15 mouse cellular contexts compared by ENCODE assay signal in the genomic region with DNA sequence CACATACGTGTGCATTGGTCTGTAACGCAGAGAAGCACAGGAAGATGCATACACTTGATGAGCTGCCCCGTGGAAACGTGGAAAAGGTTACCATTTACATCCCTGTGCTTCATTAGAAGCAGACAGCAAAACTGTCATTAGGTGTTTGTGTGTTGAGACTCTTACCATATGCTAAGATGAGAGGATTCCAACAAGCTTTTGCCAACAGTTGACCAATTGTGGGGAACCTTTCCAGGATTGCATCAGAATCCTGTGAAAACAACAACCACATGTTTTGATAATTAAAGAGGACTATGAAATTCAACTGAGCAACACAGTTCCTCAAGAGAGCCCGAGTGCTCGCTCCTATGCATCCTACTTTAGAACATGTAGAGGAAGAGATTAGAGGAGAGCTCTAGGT.
DNase-seq lines count a peak whose midpoint lies in the region; ATAC-seq and TF ChIP-seq lines count a peak whose summit lies in the region.
"Had no signal": no experiment of that assay in that cellular context is flagged by ENCODE, and none has a peak within 500 bp of the region (broad histone marks: within the 10 kb centered on the region; RNA-seq: fewer than 3 reads in every experiment).

No protein-coding gene starts in this region.

- 68% methylated on average over 6 of the region's 6 CpGs for WGBS in lung, postnatal 0 days

- peak; percentile 71 for TF ChIP-seq EP300 in lung, postnatal 0 days (IDR thresholded peaks at IDR 0.05)

- H3K9me3 ChIP-seq in lung, postnatal 0 days (ENCODE audit: low read length) = no peaks in the 10 kb centered on the region
- H3K9me3 ChIP-seq: embryonic facial prominence, embryonic 13.5 days; forebrain, embryonic 12.5 days; hindbrain, embryonic 12.5 days; limb, embryonic 15.5 days had no signal

- H3K4me2 ChIP-seq in lung, postnatal 0 days (replicated peaks; ENCODE audit: low read depth, low read length) = no peak overlapping the region
- H3K4me2 ChIP-seq: embryonic facial prominence, embryonic 13.5 days; forebrain, embryonic 12.5 days; hindbrain, embryonic 12.5 days; limb, embryonic 15.5 days had no signal

- H3K9ac ChIP-seq in lung, postnatal 0 days (replicated peaks; ENCODE audit: low read depth) = no peak overlapping the region
- H3K9ac ChIP-seq: embryonic facial prominence, embryonic 13.5 days; forebrain, embryonic 12.5 days; hindbrain, embryonic 12.5 days; limb, embryonic 15.5 days had no signal

- H3K4me1 ChIP-seq in lung, postnatal 0 days (ENCODE audit: insufficient read depth, low read depth, low read length) = 0 out of 2 replicates have a peak, but pooled peaks cover 4% of the 10 kb centered on the region
- H3K4me1 ChIP-seq: hindbrain, embryonic 12.5 days; limb, embryonic 15.5 days had no signal

- intact Hi-C loops in heart, postnatal 25 days (cut with DNase I) = no loop called here

- TF ChIP-seq CTCF in lung, postnatal 0 days (IDR thresholded peaks at IDR 0.05) = no peak

- 0 out of 2 replicates have a peak overlapping the region, but pooled peaks have one; percentile 20 for H3K27ac ChIP-seq in lung, postnatal 0 days (ENCODE audit: low read length)
- H3K27ac ChIP-seq: embryonic facial prominence, embryonic 13.5 days; forebrain, embryonic 12.5 days; hindbrain, embryonic 12.5 days; limb, embryonic 15.5 days had no signal

- peak; percentile 83 for ATAC-seq in lung, postnatal 0 days
- ATAC-seq in inflammation-experienced regulatory T-cells, adult 6 months = no peak
- ATAC-seq: CD4-positive, CD25-positive, alpha-beta regulatory T cell, adult 4 months had no signal

- H3K36me3 ChIP-seq in lung, postnatal 0 days (ENCODE audit: insufficient read depth, low read length) = no peaks in the 10 kb centered on the region
- H3K36me3 ChIP-seq: embryonic facial prominence, embryonic 13.5 days; forebrain, embryonic 12.5 days had no signal

- no peak overlapping the region for H3K4me3 ChIP-seq in lung, postnatal 0 days (ENCODE audit: low read depth, low read length)
- H3K4me3 ChIP-seq: embryonic facial prominence, embryonic 13.5 days; forebrain, embryonic 12.5 days; hindbrain, embryonic 12.5 days; limb, embryonic 15.5 days had no signal

- no peaks in the 10 kb centered on the region for H3K27me3 ChIP-seq in lung, postnatal 0 days (replicated peaks; ENCODE audit: insufficient read depth, low read length)
- H3K27me3 ChIP-seq: embryonic facial prominence, embryonic 13.5 days; forebrain, embryonic 12.5 days; hindbrain, embryonic 12.5 days; limb, embryonic 15.5 days had no signal

- peak; percentile 79 to 82 for DNase-seq in heart, adult 18-20 months
- DNase-seq in heart, postnatal 25 days (ENCODE audit: low spot score) = no peak
- DNase-seq in brain, adult 2 months (ENCODE audit: low read depth, low spot score) = peak; percentile 86
- DNase-seq in cerebellum, postnatal 25 days = peak; percentile 12 to 36
- DNase-seq in lung, postnatal 0 days (ENCODE audit: low spot score) = peak; percentile 79
- DNase-seq in thymus, postnatal 0 days (ENCODE audit: low spot score) = no peak
- DNase-seq: gastrocnemius, postnatal 25 days; kidney, adult 18-20 months; right cerebral cortex, adult 18-20 months had no signal

Comparison
In these comparisons a context has a peak if more than half of its experiments do, and no peak if none do; other contexts are left out.
1. DNase-seq: peak in heart, adult 18-20 months (2 of 2), brain, adult 2 months (single experiment), cerebellum, postnatal 25 days (2 of 2) and lung, postnatal 0 days (single experiment); none in heart, postnatal 25 days (single experiment) and thymus, postnatal 0 days (single experiment).